Mouse (Mus musculus) forelimb bud, embryonic 11.5 days (tissue): ENCODE results near the gene Myoz1.
"Not testable (repeated sequence)": the region's sequence is repeated elsewhere in the genome, so short reads cannot be mapped to it uniquely, and the experiment has no call there.

Experiments
- DNase-seq: peaks from one replicate; pipeline ENCODE4 v3.0.0-alpha.2; 2012; ENCODE audit warnings: low read depth, low spot score

Gene Myoz1

GRCm38 (mm10) chr14:20656361-20656760 lies at the start of gene Myoz1:
Myoz1 (minus strand) TSS chr14:20656540.
- no peak for DNase-seq

- DNase-seq: not testable (repeated sequence)
These were observed 47.1 kb upstream of the Myoz1 start for GRCm38 (mm10) chr14:20703461-20703860.

- DNase-seq: peak; percentile 87
These were observed 46.5 kb upstream of the Myoz1 start, which contains the start of gene Chchd1 for GRCm38 (mm10) chr14:20702741-20703381. Chchd1 (plus strand) TSS chr14:20703006.

- DNase-seq: no peak
These were observed 45.9 kb upstream of the Myoz1 start for GRCm38 (mm10) chr14:20702096-20702740.

GRCm38 (mm10) chr14:20701554-20701953 lies 45.2 kb upstream of the Myoz1 start:
- DNase-seq: no peak

GRCm38 (mm10) chr14:20700362-20700761 lies 44.0 kb upstream of the Myoz1 start:
- no peak for DNase-seq

- no peak for DNase-seq
These were observed 42.2 kb upstream of the Myoz1 start for GRCm38 (mm10) chr14:20698515-20698914.

GRCm38 (mm10) chr14:20696986-20697385 lies 40.6 kb upstream of the Myoz1 start:
- DNase-seq: no peak

GRCm38 (mm10) chr14:20695761-20696520 lies 39.6 kb upstream of the Myoz1 start:
- DNase-seq: no peak

- peak; percentile 89 for DNase-seq
These were observed 38.8 kb upstream of the Myoz1 start, which contains the start of gene Fut11 for GRCm38 (mm10) chr14:20694884-20695760. Fut11 (plus strand) TSS chr14:20694968.

- no peak for DNase-seq
These were observed 38.0 kb upstream of the Myoz1 start for GRCm38 (mm10) chr14:20694185-20694883.

- DNase-seq: no peak
These were observed 37.3 kb upstream of the Myoz1 start for GRCm38 (mm10) chr14:20693589-20694101.

GRCm38 (mm10) chr14:20691772-20692171 lies 35.4 kb upstream of the Myoz1 start:
- no peak for DNase-seq

GRCm38 (mm10) chr14:20689009-20689408 lies 32.7 kb upstream of the Myoz1 start:
- no peak for DNase-seq

- DNase-seq: no peak
These were observed 30.2 kb upstream of the Myoz1 start for GRCm38 (mm10) chr14:20686576-20686975.

- DNase-seq: no peak
These were observed 26.2 kb upstream of the Myoz1 start for GRCm38 (mm10) chr14:20682498-20682897.

- DNase-seq: no peak
These were observed 25.4 kb upstream of the Myoz1 start for GRCm38 (mm10) chr14:20681742-20682141.

- no peak for DNase-seq
These were observed 21.6 kb upstream of the Myoz1 start for GRCm38 (mm10) chr14:20677906-20678305.

GRCm38 (mm10) chr14:20674064-20674833 lies 17.9 kb upstream of the Myoz1 start, which contains the start of gene Sec24c:
Sec24c (plus strand) TSS chr14:20674308.
- peak; percentile 99 for DNase-seq

- DNase-seq: no peak
These were observed 17.4 kb upstream of the Myoz1 start for GRCm38 (mm10) chr14:20673735-20674063.
